Mouse (Mus musculus) liver, postnatal 0 days (tissue): ENCODE measurements around the gene Ackr2.

Experiments
- CTCF ChIP-seq: sonication (generic); IDR thresholded peaks from 2 replicates; pipeline ENCODE4 v1.5.1; 2016; ENCODE audit warnings: antibody characterized with exemption, low read depth
- EP300 ChIP-seq: IDR thresholded peaks from 2 replicates; pipeline ENCODE4 v1.6.1; 2016; ENCODE audit warnings: antibody characterized with exemption, low read depth, mild to moderate bottlenecking

GRCm38 (mm10) chr9:121950418-121951113, 52.4 kb downstream of the Ackr2 start, which contains the start of gene Fam198a:
- no peak for TF ChIP-seq EP300
- no peak for TF ChIP-seq CTCF
